8 mouse cellular contexts compared by ENCODE assay signal in genomic region chr2:97466243-97466793, GRCm38 (mm10).
DNase-seq lines count a peak whose midpoint lies in the region; TF ChIP-seq lines count a peak whose summit lies in the region.

No protein-coding gene starts in this region.

- peak; percentile 45 for DNase-seq in MEL-GATA-1-ER (ENCODE audit: extremely low read depth, low read depth)
- peak; percentile 90 to 94 for DNase-seq in cerebellum, adult 18-20 months
- peak; percentile 84 for DNase-seq in forelimb bud, embryonic 11.5 days (ENCODE audit: low read depth, low spot score)
- DNase-seq in heart, postnatal 4 days = peak; percentile 85
- peak; percentile 91 to 97 for DNase-seq in layer of hippocampus, adult 8-10 months (ENCODE audit: low spot score in 2 of 2)
- peak; percentile 15 for DNase-seq in lung, adult 2 months
- DNase-seq in ovary, postnatal 14 days (ENCODE audit: low spot score) = peak; percentile 89
- peak; percentile 78 for DNase-seq in urinary bladder, postnatal 14 days (ENCODE audit: low spot score)

- TF ChIP-seq CTCF in lung, adult 2 months (IDR thresholded peaks at IDR 0.05; ENCODE audit: insufficient read depth, low read length) = peak; percentile 68

- peak overlapping the region; percentile 29 for H3K4me3 ChIP-seq in lung, adult 2 months (replicated peaks; ENCODE audit: extremely low read depth, low read depth, low read length)

- H3K4me1 ChIP-seq in lung, adult 2 months (ENCODE audit: control insufficient read depth, insufficient read depth, low read length) = no peaks in the 10 kb centered on the region

- 1% methylated on average over 25 of the region's 25 CpGs for WGBS in lung, adult 2 months

- no peak for TF ChIP-seq POLR2A in lung, adult 2 months (IDR thresholded peaks at IDR 0.05; ENCODE audit: borderline replicate concordance, extremely low read depth, low read depth, low read length)

Comparison
In these comparisons a context has a peak if more than half of its experiments do, and no peak if none do; other contexts are left out.
1. Peak in every context shown above with its lines: DNase-seq and H3K4me3 ChIP-seq.
2. DNase-seq: peak in every context shown above with its lines; median percentile 94 in layer of hippocampus, adult 8-10 months; 92 in cerebellum, adult 18-20 months; 89 in ovary, postnatal 14 days; 85 in heart, postnatal 4 days; 84 in forelimb bud, embryonic 11.5 days; 78 in urinary bladder, postnatal 14 days; 45 in MEL-GATA-1-ER; 15 in lung, adult 2 months.